Mouse (Mus musculus) lung, postnatal 36 days (tissue): ENCODE measurements around the gene Dusp6.
"Not testable (repeated sequence)": the region's sequence is repeated elsewhere in the genome, so short reads cannot be mapped to it uniquely, and the experiment has no call there.

Experiments used
- DNase-seq: peaks from one replicate; pipeline ENCODE4 v3.0.0; 2022; ENCODE audit warnings: mixed read lengths

Gene Dusp6

DNA sequence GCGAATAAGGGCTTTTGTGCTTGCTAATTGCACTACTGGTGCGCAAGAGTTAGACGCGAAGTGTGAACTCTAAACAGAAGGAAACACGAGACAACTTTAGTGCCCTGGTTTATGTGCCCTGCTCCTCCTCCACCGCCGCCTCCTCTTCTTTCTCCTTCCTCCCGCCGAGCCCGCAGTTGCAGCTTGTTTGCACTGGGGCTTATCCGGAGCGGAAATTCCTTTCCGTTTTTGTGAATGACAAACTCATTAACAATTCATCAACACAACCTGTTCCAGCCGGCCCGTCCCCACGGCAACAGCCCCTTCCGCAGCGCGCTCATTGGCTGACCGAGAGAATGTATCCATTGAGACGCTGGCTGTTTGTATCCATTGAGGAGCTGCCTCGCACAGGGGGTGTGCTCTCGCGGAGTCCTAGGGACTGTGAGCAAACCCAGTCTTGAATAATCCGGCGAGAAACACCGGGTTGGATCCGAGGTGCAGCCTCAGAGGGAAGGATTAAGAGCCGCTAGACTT is at the start of gene Dusp6:
TSS of gene Dusp6 (plus strand) at position 365 of the 513 bp plus-strand sequence.
- peak; percentile 99 for DNase-seq

DNA sequence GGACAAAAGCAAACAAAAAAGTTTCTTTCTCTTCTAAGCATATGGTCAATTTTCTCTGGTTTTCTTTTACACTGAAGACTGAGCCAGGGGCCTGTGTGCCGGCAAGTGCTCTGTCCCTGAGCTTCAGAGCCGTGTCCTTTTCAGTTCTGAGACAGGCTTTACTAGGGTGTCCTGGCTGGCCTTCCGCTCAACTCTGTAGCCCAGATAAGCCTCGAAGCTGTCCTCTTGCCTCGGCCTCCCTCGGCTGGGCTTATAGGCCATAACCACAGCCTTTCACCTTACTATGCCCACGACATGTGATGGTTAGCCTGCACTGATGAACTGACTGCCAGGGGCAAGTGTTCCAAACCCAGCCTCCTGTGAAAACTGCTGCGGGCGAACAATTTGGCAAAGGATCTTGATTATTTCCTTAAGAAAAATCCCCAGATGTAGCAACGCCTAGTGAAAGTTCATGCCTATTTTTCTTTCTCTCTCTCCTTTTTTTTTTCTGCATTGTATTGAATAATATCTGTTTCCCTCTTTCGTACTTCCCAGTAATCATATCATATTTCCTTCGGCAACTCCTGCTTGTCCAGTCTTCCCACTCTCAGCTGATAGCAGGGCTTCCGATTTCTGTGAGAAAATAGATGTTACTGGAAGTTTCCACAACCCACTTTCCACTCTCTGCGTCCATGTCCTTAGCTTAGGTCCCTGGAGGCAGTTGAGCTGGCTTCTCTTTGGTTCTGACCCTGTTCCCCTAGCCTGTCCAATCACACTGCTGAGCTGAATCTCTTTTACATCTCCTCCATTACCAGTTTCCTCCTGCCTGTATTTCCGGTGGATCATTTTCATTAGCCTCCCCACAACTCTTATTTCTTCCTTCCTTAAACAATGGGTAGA is 48.4 kb upstream of the Dusp6 start:
- DNase-seq, result no peak

GRCm38 (mm10) chr10:99216570-99216969 is 46.5 kb upstream of the Dusp6 start:
- not testable (repeated sequence) for DNase-seq

- no peak for DNase-seq
These were observed 41.5 kb upstream of the Dusp6 start for GRCm38 (mm10) chr10:99221540-99221939.

- DNase-seq, result peak; percentile 23
These were observed 40.3 kb upstream of the Dusp6 start for GRCm38 (mm10) chr10:99222726-99223125.

DNA sequence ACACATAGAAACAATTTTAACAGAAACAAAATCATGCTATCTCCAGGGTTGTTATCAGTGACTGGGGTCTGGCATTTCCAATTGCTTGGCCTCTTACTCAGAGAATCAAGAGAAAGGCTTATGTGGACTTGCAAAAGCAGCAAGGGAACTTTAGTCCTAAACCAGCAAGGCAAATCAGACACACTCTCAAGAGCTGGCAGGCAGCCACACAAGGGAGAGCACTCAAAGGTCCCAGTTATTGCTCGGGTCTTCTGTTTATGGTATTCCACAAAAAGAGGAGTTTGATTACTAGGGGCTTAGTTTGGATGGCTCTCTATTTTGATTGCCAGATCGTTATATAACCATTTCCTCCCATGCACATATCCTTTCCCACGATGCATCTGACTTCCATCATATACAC is 38.8 kb upstream of the Dusp6 start:
- DNase-seq, result peak; percentile 46

GRCm38 (mm10) chr10:99226782-99227181 is 36.2 kb upstream of the Dusp6 start:
- DNase-seq, result no peak

- peak; percentile 46 for DNase-seq
These were observed 34.8 kb upstream of the Dusp6 start for GRCm38 (mm10) chr10:99227968-99228864.

DNA sequence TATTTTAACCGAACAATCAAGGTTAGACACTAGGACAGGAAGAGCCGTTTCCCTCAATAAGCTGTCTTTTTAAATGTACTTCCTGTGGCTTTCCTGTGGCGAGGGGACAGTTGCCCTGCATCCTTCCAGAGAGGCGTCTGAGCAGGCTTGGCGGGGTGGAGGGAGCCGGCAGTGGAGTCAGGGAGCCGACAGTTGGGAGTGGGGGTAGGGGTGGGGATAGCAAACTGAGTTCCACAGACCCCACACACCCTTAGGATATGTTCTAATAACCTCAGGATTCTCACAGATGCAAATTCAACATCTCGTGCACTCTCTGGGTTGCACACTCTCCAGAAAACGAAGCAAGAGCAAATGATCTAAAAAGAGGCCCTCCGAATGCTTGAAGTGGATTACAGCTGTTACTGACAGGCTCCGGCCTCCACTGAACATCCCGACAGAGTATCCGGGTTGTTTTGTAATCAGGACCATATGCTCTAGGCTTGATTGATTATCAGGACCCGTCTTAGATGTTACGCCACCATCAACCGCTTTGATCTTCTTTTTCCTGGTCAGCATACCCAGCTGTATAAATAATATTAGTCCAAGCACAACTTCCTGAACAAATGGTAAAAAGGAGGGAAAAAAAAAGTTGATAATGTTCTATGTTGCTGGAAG is 33.9 kb upstream of the Dusp6 start:
- DNase-seq, result peak; percentile 55

- DNase-seq, result peak; percentile 60
These were observed 30.4 kb upstream of the Dusp6 start for GRCm38 (mm10) chr10:99232518-99233227.

DNA sequence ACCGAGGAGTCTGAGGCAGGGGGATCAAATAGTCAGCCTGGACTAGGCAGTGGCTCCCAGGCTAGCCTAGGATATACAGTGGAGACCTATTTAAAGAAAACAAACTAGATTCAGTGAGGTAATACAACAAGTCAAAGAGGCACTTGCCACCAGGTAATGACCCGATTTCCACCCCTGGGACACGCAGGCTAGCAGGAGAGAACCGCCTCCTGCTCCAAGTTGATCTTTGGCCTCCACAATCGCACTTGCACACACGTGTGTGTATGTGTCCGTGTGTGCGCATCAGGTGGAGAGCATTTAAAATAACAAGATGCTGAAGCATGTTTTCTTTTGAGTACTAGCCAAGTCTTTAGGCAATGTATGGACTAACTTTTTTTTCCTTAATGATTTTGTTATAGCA is 28.7 kb upstream of the Dusp6 start:
- no peak for DNase-seq

- no peak for DNase-seq
These were observed 27.9 kb upstream of the Dusp6 start for GRCm38 (mm10) chr10:99235081-99235480.

DNA sequence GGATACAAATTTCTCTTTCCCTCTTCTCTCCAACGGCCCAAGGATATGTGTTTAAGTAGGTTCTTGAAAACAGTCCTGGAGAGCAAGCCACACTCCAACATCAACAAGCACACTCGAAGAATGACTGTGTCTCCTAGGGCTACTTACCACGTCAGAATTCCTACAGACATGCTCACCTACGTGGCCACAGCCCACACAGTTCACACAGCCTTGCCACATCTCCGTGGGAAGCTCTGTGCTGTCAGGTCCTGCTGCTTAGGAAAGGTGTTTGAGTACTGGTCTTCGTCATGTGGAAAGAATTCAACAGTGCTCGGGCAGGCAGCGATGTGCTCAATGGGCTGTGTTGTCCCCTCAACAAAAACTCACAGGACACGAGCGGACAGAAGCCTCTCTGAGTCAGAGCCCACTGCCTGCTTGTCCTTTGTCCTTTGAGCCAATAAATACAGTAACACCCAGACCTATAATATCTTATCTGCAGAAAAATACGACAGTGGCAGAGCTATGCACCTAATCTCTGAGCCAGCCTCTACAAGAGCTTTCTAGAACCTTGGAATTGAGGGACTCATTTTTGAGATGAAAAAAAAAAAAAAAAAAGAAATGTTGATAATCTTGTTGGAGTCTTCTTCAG is 25.7 kb upstream of the Dusp6 start:
- peak; percentile 75 for DNase-seq

GRCm38 (mm10) chr10:99238537-99238936 is 24.5 kb upstream of the Dusp6 start:
- no peak for DNase-seq

GRCm38 (mm10) chr10:99241284-99241828 is 21.7 kb upstream of the Dusp6 start:
- no peak for DNase-seq

DNA sequence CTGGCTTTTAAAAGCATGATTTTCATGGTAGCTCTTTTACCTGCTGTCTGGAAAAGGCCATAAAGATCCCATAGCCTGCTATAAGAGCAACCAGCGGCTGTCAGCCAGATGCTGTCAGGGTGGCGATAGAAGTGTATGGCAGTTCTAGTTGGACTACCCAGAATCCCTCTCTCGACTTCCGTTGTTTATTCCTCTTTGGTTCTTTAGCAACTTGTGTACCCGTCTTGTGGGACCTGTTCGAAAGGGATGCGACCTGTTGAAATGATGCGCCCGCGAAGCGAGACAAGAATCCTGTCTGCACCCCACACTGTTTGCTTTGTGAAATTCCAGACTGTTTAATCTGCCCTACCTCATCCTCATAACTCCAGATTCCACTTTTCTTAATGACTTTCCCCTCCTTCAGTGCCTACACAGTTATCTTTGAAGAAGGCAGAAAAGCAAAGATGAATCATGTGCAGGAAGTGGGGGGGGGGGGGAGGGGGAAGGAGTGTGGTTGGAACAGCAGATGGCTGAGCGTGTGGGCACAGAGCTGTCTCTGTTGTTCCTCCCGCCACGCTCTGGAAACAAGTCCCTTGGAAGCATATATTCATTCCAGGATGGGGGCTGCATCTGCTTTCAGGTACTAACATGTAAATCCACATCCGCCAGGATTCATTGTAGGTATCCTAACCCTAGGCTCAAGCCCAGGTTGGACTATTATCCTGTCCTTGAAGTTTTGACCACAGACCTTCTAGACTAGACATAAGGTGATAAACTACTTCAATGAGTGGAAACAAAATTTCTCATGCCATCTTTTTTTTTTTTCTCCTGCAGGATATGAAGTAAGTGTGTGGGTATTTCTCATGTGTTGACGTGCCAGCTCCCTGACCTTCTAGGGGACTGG is 21.0 kb upstream of the Dusp6 start:
- peak; percentile 26 for DNase-seq

GRCm38 (mm10) chr10:99242721-99243120 is 20.3 kb upstream of the Dusp6 start:
- no peak for DNase-seq

GRCm38 (mm10) chr10:99243907-99244489 is 19.0 kb upstream of the Dusp6 start:
- no peak for DNase-seq

- no peak for DNase-seq
These were observed 18.3 kb upstream of the Dusp6 start for GRCm38 (mm10) chr10:99244655-99245260.
